Mouse (Mus musculus) MEL (cell line): ENCODE measurements around the gene Thbs4.

Source experiments
- CTCF ChIP-seq, 3 experiments: IDR thresholded peaks in 2 of 3; conservative IDR thresholded peaks in 1 of 3; 2 replicates each; pipeline ENCODE4 v1.5.1; 2011 to 2012; ENCODE audit warnings: low read length in 3 of 3, low read depth in 2 of 3, mild to moderate bottlenecking in 2 of 3, improper control_type of control experiment in 1 of 3, inconsistent platforms in 1 of 3, mixed read lengths in 1 of 3, moderate library complexity in 1 of 3; ENCODE audit not compliant: control insufficient read depth in 1 of 3, insufficient read depth in 1 of 3, poor library complexity in 1 of 3, severe bottlenecking in 1 of 3
- EP300 ChIP-seq, 2 experiments: IDR thresholded peaks; 2 replicates each; pipeline ENCODE4 v1.6.1; 2011; ENCODE audit warnings: improper control_type of control experiment in 2 of 2, low read length in 2 of 2, low read depth in 1 of 2, mild to moderate bottlenecking in 1 of 2
- POLR2A ChIP-seq, 2 experiments: IDR thresholded peaks; 2 replicates each; pipeline ENCODE4 v1.6.1; 2011 to 2012; ENCODE audit warnings: low read length in 2 of 2, mild to moderate bottlenecking in 2 of 2, control low read depth in 1 of 2, improper control_type of control experiment in 1 of 2, low read depth in 1 of 2, moderate library complexity in 1 of 2; ENCODE audit not compliant: control insufficient read depth in 1 of 2, insufficient read depth in 1 of 2, poor library complexity in 1 of 2
- POLR2AphosphoS5 ChIP-seq: IDR thresholded peaks from 2 replicates; pipeline ENCODE4 v1.6.1; 2012; ENCODE audit warnings: low read depth, borderline replicate concordance, mild to moderate bottlenecking, inconsistent platforms, low read length, moderate library complexity, mixed read lengths
- TCF12 ChIP-seq: IDR thresholded peaks from 2 replicates; pipeline ENCODE4 v1.6.1; 2014; ENCODE audit warnings: low read depth, mild to moderate bottlenecking, inconsistent platforms, low read length, improper control_type of control experiment, moderate library complexity
- UBTF ChIP-seq: IDR thresholded peaks from 2 replicates; pipeline ENCODE4 v1.6.1; 2012; ENCODE audit warnings: low read depth, mild to moderate bottlenecking, inconsistent platforms, low read length, improper control_type of control experiment, moderate library complexity, borderline replicate concordance; ENCODE audit not compliant: insufficient read depth
- USF1 ChIP-seq: IDR thresholded peaks from 2 replicates; pipeline ENCODE4 v1.6.1; 2014; ENCODE audit warnings: low read depth, mild to moderate bottlenecking, inconsistent platforms, low read length, improper control_type of control experiment, moderate library complexity

DNA sequence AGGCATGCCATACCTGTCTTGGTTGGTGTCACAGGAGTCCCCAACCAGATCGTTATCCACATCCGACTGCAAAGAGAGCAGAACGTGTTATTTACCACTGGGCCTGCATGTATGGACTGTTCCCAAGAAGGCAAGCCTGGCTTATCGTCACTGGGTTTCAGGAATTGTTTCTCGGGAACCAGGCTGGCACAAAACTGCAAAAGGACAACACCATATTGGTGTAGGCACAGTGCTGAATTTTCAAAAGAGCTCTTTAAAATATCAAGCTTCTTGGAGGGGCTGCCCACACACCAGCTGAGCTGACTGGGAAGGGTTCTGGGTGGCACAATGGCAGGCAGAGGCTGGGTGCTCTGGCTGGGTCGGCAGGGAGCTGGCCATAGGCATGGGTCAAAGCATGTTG is 34.1 kb downstream of the Thbs4 start:
- TF ChIP-seq CTCF (IDR thresholded peaks at IDR 0.05 in 2 of 3, conservative IDR thresholded peaks at IDR 0.05 in 1 of 3; ENCODE audit: control insufficient read depth in 1 of 3, insufficient read depth in 1 of 3, low read depth in 2 of 3, low read length in 3 of 3, poor library complexity in 1 of 3, severe bottlenecking in 1 of 3) (no peak), POLR2AphosphoS5 (no peak), TCF12 (no peak), USF1 (no peak), POLR2A (IDR thresholded peaks at IDR 0.05; ENCODE audit: control insufficient read depth in 1 of 2, insufficient read depth in 1 of 2, low read depth in 1 of 2, low read length in 2 of 2, poor library complexity in 1 of 2) (no peak), EP300 (IDR thresholded peaks at IDR 0.05; ENCODE audit: low read depth in 1 of 2, low read length in 2 of 2) (no peak), UBTF (no peak)
